Mouse (Mus musculus) cortical plate, adult 2 months (tissue): Measurements from ENCODE around the gene Atp2c1.

ENCODE experiments used
- CTCF ChIP-seq: fragments of 200-500 bp; IDR thresholded peaks from 2 replicates; pipeline ENCODE4 v1.5.1; 2011; ENCODE audit warnings: mild to moderate bottlenecking, control low read depth, low read length; ENCODE audit not compliant: insufficient read depth; ENCODE audit errors: extremely low read depth
- POLR2A ChIP-seq: fragments of 200-500 bp; IDR thresholded peaks from 2 replicates; pipeline ENCODE4 v1.6.1; 2011; ENCODE audit warnings: mild to moderate bottlenecking, low read length, control low read depth; ENCODE audit not compliant: insufficient read depth; ENCODE audit errors: extremely low read depth

- TF ChIP-seq POLR2A (no peak), CTCF (no peak)
Observed at GRCm38 (mm10) chr9:105376411-105376810, 150.7 kb downstream of the Atp2c1 start.
